In genomic region chr10:95032760-95033716, GRCm38 (mm10) we compare ENCODE assay signal across 14 mouse cellular contexts.
DNase-seq lines count a peak whose midpoint lies in the region; ATAC-seq lines count a peak whose summit lies in the region.
"Had no signal": no experiment of that assay in that cellular context is flagged by ENCODE, and none has a peak within 500 bp of the region (broad histone marks: within the 10 kb centered on the region; RNA-seq: fewer than 3 reads in every experiment).

No protein-coding gene starts in this region.

- H3K9me3 ChIP-seq in forebrain, embryonic 13.5 days (replicated peaks), result no peaks in the 10 kb centered on the region
- no peaks in the 10 kb centered on the region for H3K9me3 ChIP-seq in forebrain, embryonic 11.5 days (ENCODE audit: control insufficient read depth, low read length)
- H3K9me3 ChIP-seq in midbrain, embryonic 15.5 days, result no peaks in the 10 kb centered on the region

- H3K4me1 ChIP-seq in forebrain, embryonic 13.5 days, result peaks cover 20% of the 10 kb centered on the region
- H3K4me1 ChIP-seq in forebrain, embryonic 11.5 days (replicated peaks; ENCODE audit: control insufficient read depth, insufficient read depth, low read length), result no peaks in the 10 kb centered on the region
- H3K4me1 ChIP-seq in midbrain, embryonic 15.5 days, result no peaks in the 10 kb centered on the region

- H3K9ac ChIP-seq in forebrain, embryonic 13.5 days, result no peak overlapping the region
- no peak overlapping the region for H3K9ac ChIP-seq in forebrain, embryonic 11.5 days (ENCODE audit: low read length)
- no peak overlapping the region for H3K9ac ChIP-seq in midbrain, embryonic 15.5 days

- no peaks in the 10 kb centered on the region for H3K36me3 ChIP-seq in forebrain, embryonic 13.5 days (ENCODE audit: poor library complexity, severe bottlenecking)
- no peaks in the 10 kb centered on the region for H3K36me3 ChIP-seq in forebrain, embryonic 11.5 days (ENCODE audit: control insufficient read depth, insufficient read depth, low read length)
- no peaks in the 10 kb centered on the region for H3K36me3 ChIP-seq in midbrain, embryonic 15.5 days (replicated peaks)

- H3K4me3 ChIP-seq in forebrain, embryonic 13.5 days, result no peak overlapping the region
- H3K4me3 ChIP-seq in forebrain, embryonic 11.5 days (ENCODE audit: low read depth, low read length), result no peak overlapping the region
- H3K4me3 ChIP-seq in midbrain, embryonic 15.5 days, result no peak overlapping the region
- H3K4me3 ChIP-seq: erythroblast, embryonic 14.5 days had no signal

- no peak overlapping the region for H3K27ac ChIP-seq in forebrain, embryonic 13.5 days
- no peak overlapping the region for H3K27ac ChIP-seq in forebrain, embryonic 11.5 days (ENCODE audit: low read depth, low read length)
- no peak overlapping the region for H3K27ac ChIP-seq in midbrain, embryonic 15.5 days

- no peak overlapping the region for H3K4me2 ChIP-seq in forebrain, embryonic 13.5 days
- no peak overlapping the region for H3K4me2 ChIP-seq in forebrain, embryonic 11.5 days (ENCODE audit: low read depth, low read length, severe bottlenecking)
- no peak overlapping the region for H3K4me2 ChIP-seq in midbrain, embryonic 15.5 days
- H3K4me2 ChIP-seq: heart, embryonic 11.5 days; liver, embryonic 11.5 days had no signal

- 71% methylated on average over 14 of the region's 14 CpGs for WGBS in forebrain, embryonic 13.5 days
- 86% methylated on average over 14 of the region's 14 CpGs for WGBS in forebrain, embryonic 11.5 days
- WGBS in midbrain, embryonic 15.5 days, result 81% methylated on average over 14 of the region's 14 CpGs

- peak; percentile 44; the same call in 1 of the 2 replicates for ATAC-seq in forebrain, embryonic 13.5 days
- ATAC-seq in forebrain, embryonic 11.5 days (replicated peaks; ENCODE audit: low FRiP score), result no peak
- peak; percentile 54 for ATAC-seq in common myeloid progenitor, adult 5-6 weeks (replicated peaks; ENCODE audit: low read depth, poor library complexity, severe bottlenecking)
- no peak for ATAC-seq in CD4-positive, CD25-positive, alpha-beta regulatory T cell, adult 4 months
- no peak for ATAC-seq in midbrain, embryonic 15.5 days (replicated peaks)
- ATAC-seq: intestine, postnatal 0 days had no signal

- H3K27me3 ChIP-seq in forebrain, embryonic 13.5 days, result no peaks in the 10 kb centered on the region
- no peaks in the 10 kb centered on the region for H3K27me3 ChIP-seq in forebrain, embryonic 11.5 days (ENCODE audit: control insufficient read depth, insufficient read depth, low read length)
- no peaks in the 10 kb centered on the region for H3K27me3 ChIP-seq in midbrain, embryonic 15.5 days (replicated peaks)

- no peak for DNase-seq in forebrain, embryonic 11.5 days (ENCODE audit: low spot score)
- DNase-seq in left cerebral cortex, postnatal 4 days, result peak; percentile 29
- no peak for DNase-seq in left cerebral cortex, adult 11 months (ENCODE audit: low spot score)
- DNase-seq in lung, postnatal 25 days (ENCODE audit: low spot score), result peak; percentile 23
- DNase-seq: cerebellum, adult 11 months; right cerebral cortex, postnatal 4 days had no signal

- intact Hi-C loops in left cerebral cortex, postnatal 4 days (cut with DNase I), result no loop called here

Comparison
In these comparisons a context has a peak if more than half of its experiments do, and no peak if none do; other contexts are left out.
1. ATAC-seq: peak in forebrain, embryonic 13.5 days (single experiment) and common myeloid progenitor, adult 5-6 weeks (single experiment); none in forebrain, embryonic 11.5 days (single experiment), CD4-positive, CD25-positive, alpha-beta regulatory T cell, adult 4 months (single experiment) and midbrain, embryonic 15.5 days (single experiment).
2. DNase-seq: peak in left cerebral cortex, postnatal 4 days (single experiment) and lung, postnatal 25 days (single experiment); none in forebrain, embryonic 11.5 days (single experiment) and left cerebral cortex, adult 11 months (single experiment).